Mouse (Mus musculus): ENCODE data around the gene Hsdl2. TPM values are rescaled to one million over a fixed set of nuclear protein-coding genes. Genes with fewer than 3 reads are reported as not detected.

The Hsdl2 gene
- polyA plus RNA-seq, 1 experiment from 2014 or later: 54.0 TPM

DNA sequence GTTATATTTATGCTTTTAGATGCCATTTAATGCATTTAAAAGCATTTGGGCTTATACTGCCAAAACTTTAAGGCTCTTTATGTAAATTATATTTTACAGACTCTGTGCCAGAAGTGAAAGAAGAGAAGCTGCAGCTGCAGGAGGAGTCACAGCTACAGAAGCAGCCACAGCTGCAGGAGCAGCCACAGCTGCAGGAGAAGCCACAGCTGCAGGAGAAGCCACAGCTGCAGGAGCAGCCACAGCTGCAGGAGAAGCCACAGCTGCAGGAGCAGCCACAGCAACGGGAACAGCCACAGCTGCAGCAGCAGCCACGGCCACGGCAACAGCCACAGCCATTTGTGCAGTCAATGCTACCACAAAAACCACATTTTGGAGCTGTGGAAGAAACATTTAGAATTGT lies 29.0 kb downstream of the Hsdl2 start:
- ATAC-seq (ENCODE audit: insufficient number of reproducible peaks, insufficient read depth, low FRiP score, low read depth): no peak
- H3K9ac ChIP-seq (ENCODE audit: low read length): no peak overlapping the region
- no peaks in the 10 kb centered on the region for H3K9me3 ChIP-seq (ENCODE audit: control insufficient read depth, low read length)
- H3K4me2 ChIP-seq (ENCODE audit: low read length): no peak overlapping the region
- no peak overlapping the region for H3K4me3 ChIP-seq (ENCODE audit: control insufficient read depth in 1 of 2, insufficient read depth in 1 of 2, low read depth in 1 of 2, low read length in 2 of 2)
- 83% methylated on average over 3 of the region's 3 CpGs for WGBS
- peaks cover 33% of the 10 kb centered on the region for H3K36me3 ChIP-seq (ENCODE audit: control insufficient read depth, insufficient read depth, low read length)
- H3K27me3 ChIP-seq (ENCODE audit: control insufficient read depth, insufficient read depth, low read length): no peaks in the 10 kb centered on the region
- H3K4me1 ChIP-seq (ENCODE audit: control insufficient read depth in 2 of 2, insufficient read depth in 2 of 2, low read length in 2 of 2): no peaks in the 10 kb centered on the region
- no peak overlapping the region for H3K27ac ChIP-seq (replicated peaks in 1 of 2; ENCODE audit: control insufficient read depth in 1 of 2, insufficient read depth in 1 of 2, low read depth in 2 of 2, low read length in 2 of 2)

DNA sequence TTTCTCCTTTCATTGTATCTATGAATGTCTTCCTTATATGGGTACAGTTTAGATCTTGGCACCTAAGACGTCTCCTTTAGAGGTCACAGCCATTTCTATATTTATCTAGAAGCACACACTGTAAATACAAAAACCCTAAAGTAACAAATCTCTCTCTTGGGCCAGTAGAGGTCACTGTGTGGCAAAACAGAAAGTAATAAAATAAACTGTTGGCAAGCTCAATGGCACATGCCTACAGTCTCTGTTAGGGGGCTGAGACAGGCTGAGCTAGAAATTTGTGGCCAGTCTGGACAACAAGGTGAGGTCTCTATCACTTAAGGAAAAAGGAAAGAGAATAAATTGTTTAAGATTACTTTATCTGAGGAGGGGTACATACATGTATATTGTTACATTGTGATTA lies 33.6 kb downstream of the Hsdl2 start:
- Histone ChIP-seq H3K27me3 (ENCODE audit: control insufficient read depth, insufficient read depth, low read length) (no peaks in the 10 kb centered on the region), H3K9ac (ENCODE audit: low read length) (no peak overlapping the region), H3K4me3 (ENCODE audit: control insufficient read depth in 1 of 2, insufficient read depth in 1 of 2, low read depth in 1 of 2, low read length in 2 of 2) (no peak overlapping the region), H3K4me2 (ENCODE audit: low read length) (no peak overlapping the region), H3K36me3 (ENCODE audit: control insufficient read depth, insufficient read depth, low read length) (peaks cover 40% of the 10 kb centered on the region), H3K4me1 (ENCODE audit: control insufficient read depth in 2 of 2, insufficient read depth in 2 of 2, low read length in 2 of 2) (no peaks in the 10 kb centered on the region), H3K9me3 (ENCODE audit: control insufficient read depth, low read length) (no peaks in the 10 kb centered on the region), H3K27ac (replicated peaks in 1 of 2; ENCODE audit: control insufficient read depth in 1 of 2, insufficient read depth in 1 of 2, low read depth in 2 of 2, low read length in 2 of 2) (0 out of 4 replicates have a peak overlapping the region, but pooled peaks of 1 of the 2 experiments have one; percentile 1)
- WGBS: 3% methylated on average over 1 of the region's 1 CpGs
- no peak for ATAC-seq (ENCODE audit: insufficient number of reproducible peaks, insufficient read depth, low FRiP score, low read depth)

DNA sequence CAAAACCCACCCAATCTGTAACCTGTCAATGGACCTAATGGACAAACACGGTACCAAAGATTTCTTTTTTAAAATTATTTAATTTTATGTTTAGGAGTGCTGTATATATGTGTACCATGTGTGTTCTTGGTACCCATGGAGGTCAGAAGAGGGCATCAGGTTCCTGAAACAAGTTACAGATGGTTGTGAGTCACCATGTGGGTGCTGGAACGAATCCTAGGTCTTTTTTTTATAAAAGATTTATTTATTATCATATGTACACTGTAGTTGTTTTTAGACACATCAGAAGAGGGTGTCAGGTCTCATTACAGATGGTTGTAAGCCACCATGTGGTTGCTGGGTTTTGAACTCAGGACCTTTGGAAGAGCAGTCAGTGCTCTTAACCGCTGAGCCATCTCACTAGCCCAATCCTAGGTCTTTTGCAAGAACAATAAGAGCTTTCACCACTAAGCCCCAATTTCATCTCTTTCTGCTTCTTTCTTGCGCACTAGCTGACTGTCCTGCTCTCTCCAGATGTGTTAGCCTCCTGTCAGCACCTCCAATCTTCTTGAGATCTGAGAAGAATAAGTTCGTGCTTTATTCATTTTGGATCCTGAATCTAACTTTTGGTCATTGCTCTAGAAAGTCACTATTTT lies 38.4 kb downstream of the Hsdl2 start:
- Histone ChIP-seq H3K27me3 (ENCODE audit: control insufficient read depth, insufficient read depth, low read length) (no peaks in the 10 kb centered on the region), H3K4me2 (ENCODE audit: low read length) (no peak overlapping the region), H3K36me3 (ENCODE audit: control insufficient read depth, insufficient read depth, low read length) (peaks cover 15% of the 10 kb centered on the region), H3K4me3 (ENCODE audit: control insufficient read depth in 1 of 2, insufficient read depth in 1 of 2, low read depth in 1 of 2, low read length in 2 of 2) (no peak overlapping the region), H3K27ac (replicated peaks in 1 of 2; ENCODE audit: control insufficient read depth in 1 of 2, insufficient read depth in 1 of 2, low read depth in 2 of 2, low read length in 2 of 2) (no peak overlapping the region), H3K4me1 (ENCODE audit: control insufficient read depth in 2 of 2, insufficient read depth in 2 of 2, low read length in 2 of 2) (no peaks in the 10 kb centered on the region), H3K9ac (ENCODE audit: low read length) (no peak overlapping the region), H3K9me3 (ENCODE audit: control insufficient read depth, low read length) (peaks cover 5% of the 10 kb centered on the region; the same call in 1 of the 2 replicates)
- 86% methylated on average over 5 of the region's 5 CpGs for WGBS
- no peak for ATAC-seq (ENCODE audit: insufficient number of reproducible peaks, insufficient read depth, low FRiP score, low read depth)

DNA sequence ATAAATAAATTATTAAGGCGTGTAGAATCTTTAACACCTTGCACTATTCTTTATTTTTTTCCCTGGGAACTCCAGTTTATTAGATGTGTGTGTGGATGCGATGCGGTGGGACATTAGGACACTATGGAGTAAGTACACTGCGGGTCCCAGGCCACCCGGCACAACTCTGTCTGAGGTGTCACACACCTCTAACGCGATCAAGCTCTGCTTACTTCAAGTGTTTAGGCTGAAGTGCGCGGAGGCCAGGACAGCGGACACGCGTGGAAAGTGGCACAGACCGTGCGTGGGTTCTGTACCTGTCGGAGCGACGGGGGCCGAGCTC lies 44.3 kb downstream of the Hsdl2 start:
- Histone ChIP-seq H3K4me2 (ENCODE audit: low read length) (peak overlapping the region; percentile 81), H3K27me3 (ENCODE audit: control insufficient read depth, insufficient read depth, low read length) (no peaks in the 10 kb centered on the region), H3K4me1 (ENCODE audit: control insufficient read depth in 2 of 2, insufficient read depth in 2 of 2, low read length in 2 of 2) (peaks cover 0 to 19% of the 10 kb centered on the region in 2 experiments; a peak in 2 of 4 replicates), H3K9ac (ENCODE audit: low read length) (peak overlapping the region; percentile 94), H3K36me3 (ENCODE audit: control insufficient read depth, insufficient read depth, low read length) (no peaks in the 10 kb centered on the region), H3K9me3 (ENCODE audit: control insufficient read depth, low read length) (peaks cover 5% of the 10 kb centered on the region; the same call in 1 of the 2 replicates), H3K4me3 (ENCODE audit: control insufficient read depth in 1 of 2, insufficient read depth in 1 of 2, low read depth in 1 of 2, low read length in 2 of 2) (peak overlapping the region; percentile 74 to 96), H3K27ac (replicated peaks in 1 of 2; ENCODE audit: control insufficient read depth in 1 of 2, insufficient read depth in 1 of 2, low read depth in 2 of 2, low read length in 2 of 2) (peak overlapping the region; percentile 74 to 91)
- ATAC-seq (ENCODE audit: insufficient number of reproducible peaks, insufficient read depth, low FRiP score, low read depth): no peak
- under 1% methylated on average over 18 of the region's 18 CpGs for WGBS

DNA sequence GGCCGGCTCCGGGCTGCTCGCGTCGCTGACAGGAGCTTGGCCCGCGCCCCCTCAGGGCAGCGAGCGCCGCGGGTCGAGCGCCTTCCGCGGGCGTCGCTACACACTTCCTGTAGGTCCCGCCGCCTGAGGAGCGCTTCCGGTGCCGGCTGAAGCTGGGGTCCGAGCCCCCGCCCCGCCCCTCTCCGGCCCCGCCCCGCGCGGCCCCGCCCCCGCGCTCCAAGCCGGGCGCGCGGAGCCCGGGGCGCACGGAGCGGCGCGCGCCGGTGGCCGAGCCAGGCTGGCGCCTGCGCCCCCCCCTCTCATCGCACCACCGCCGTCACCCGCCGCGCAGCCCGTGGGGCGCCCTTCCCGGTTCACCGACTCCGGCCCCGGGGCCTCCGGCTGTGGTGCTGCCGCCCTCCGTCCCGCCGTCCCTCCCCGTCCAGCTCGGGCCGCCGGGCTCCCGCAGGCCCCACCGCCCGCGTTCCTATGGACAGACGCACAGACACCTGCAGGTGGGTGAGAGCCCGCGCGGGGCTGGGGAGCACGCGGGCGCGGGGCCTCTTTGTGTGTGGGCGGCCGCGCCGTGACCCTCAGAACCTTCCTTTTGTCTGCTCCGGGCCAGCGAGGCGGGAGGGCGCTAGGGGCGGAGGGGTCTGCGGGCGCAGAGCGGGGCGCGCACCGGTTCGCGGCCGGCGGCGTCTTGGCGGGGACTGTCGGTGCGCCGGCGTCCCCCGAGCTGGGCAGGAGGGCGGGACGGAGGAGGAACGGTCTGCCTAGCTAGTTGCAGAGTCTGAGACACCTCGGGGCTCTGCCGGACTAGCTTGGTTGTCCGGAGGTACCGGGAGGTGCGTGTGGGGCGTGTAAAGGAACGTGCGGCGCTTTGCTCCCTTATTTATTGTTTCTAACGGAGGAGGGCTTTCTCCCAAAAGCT lies 44.9 kb downstream of the Hsdl2 start, which contains the start of gene E130308A19Rik:
E130308A19Rik (plus strand) TSS at position 214 of the 913 bp plus-strand sequence.
- WGBS: under 1% methylated on average over 101 of the region's 120 CpGs
- peaks cover 0 to 19% of the 10 kb centered on the region in 2 experiments; a peak in 2 of 4 replicates for H3K4me1 ChIP-seq (ENCODE audit: control insufficient read depth in 2 of 2, insufficient read depth in 2 of 2, low read length in 2 of 2)
- peak within 1 kb of the TSS; percentile 81 for H3K4me2 ChIP-seq (ENCODE audit: low read length)
- peak within 1 kb of the TSS; percentile 94 for H3K9ac ChIP-seq (ENCODE audit: low read length)
- H3K36me3 ChIP-seq (ENCODE audit: control insufficient read depth, insufficient read depth, low read length): no peaks in the 10 kb centered on the region
- H3K27me3 ChIP-seq (ENCODE audit: control insufficient read depth, insufficient read depth, low read length): no peaks in the 10 kb centered on the region
- H3K4me3 ChIP-seq (ENCODE audit: control insufficient read depth in 1 of 2, insufficient read depth in 1 of 2, low read depth in 1 of 2, low read length in 2 of 2): peak within 1 kb of the TSS; percentile 74 to 96
- ATAC-seq (ENCODE audit: insufficient number of reproducible peaks, insufficient read depth, low FRiP score, low read depth): peak; percentile 94
- peak within 1 kb of the TSS; percentile 74 to 91 for H3K27ac ChIP-seq (replicated peaks in 1 of 2; ENCODE audit: control insufficient read depth in 1 of 2, insufficient read depth in 1 of 2, low read depth in 2 of 2, low read length in 2 of 2)
- H3K9me3 ChIP-seq (ENCODE audit: control insufficient read depth, low read length): peaks cover 5% of the 10 kb centered on the region; the same call in 1 of the 2 replicates

DNA sequence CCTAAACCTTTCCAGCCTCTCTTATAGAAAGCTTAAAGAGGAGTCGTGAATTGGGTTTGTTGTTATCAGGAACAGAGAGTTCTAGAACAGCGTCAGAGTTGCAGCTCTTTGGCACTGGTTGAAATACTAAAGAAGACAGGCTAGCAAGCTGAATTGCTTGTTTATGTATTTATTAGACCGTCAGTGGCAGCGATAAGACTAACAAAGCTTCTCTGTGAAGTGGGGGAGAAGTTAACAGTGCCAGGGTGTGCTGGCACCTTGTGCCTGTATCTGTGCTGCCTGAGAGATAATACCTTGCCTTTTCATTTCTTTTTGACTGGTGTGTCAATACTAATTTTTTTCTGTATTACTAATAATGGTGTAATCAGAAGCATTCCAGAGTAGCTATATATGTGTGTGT lies 46.9 kb downstream of the Hsdl2 start:
- H3K27me3 ChIP-seq (ENCODE audit: control insufficient read depth, insufficient read depth, low read length): no peaks in the 10 kb centered on the region
- no peak for ATAC-seq (ENCODE audit: insufficient number of reproducible peaks, insufficient read depth, low FRiP score, low read depth)
- 45% methylated on average over 4 of the region's 4 CpGs for WGBS
- no peaks in the 10 kb centered on the region for H3K9me3 ChIP-seq (ENCODE audit: control insufficient read depth, low read length)
- peaks cover 0 to 19% of the 10 kb centered on the region in 2 experiments; a peak in 2 of 4 replicates for H3K4me1 ChIP-seq (ENCODE audit: control insufficient read depth in 2 of 2, insufficient read depth in 2 of 2, low read length in 2 of 2)
- H3K9ac ChIP-seq (ENCODE audit: low read length): no peak overlapping the region
- no peak overlapping the region for H3K4me3 ChIP-seq (ENCODE audit: control insufficient read depth in 1 of 2, insufficient read depth in 1 of 2, low read depth in 1 of 2, low read length in 2 of 2)
- H3K27ac ChIP-seq (replicated peaks in 1 of 2; ENCODE audit: control insufficient read depth in 1 of 2, insufficient read depth in 1 of 2, low read depth in 2 of 2, low read length in 2 of 2): no peak overlapping the region
- H3K36me3 ChIP-seq (ENCODE audit: control insufficient read depth, insufficient read depth, low read length): no peaks in the 10 kb centered on the region
- H3K4me2 ChIP-seq (ENCODE audit: low read length): no peak overlapping the region

DNA sequence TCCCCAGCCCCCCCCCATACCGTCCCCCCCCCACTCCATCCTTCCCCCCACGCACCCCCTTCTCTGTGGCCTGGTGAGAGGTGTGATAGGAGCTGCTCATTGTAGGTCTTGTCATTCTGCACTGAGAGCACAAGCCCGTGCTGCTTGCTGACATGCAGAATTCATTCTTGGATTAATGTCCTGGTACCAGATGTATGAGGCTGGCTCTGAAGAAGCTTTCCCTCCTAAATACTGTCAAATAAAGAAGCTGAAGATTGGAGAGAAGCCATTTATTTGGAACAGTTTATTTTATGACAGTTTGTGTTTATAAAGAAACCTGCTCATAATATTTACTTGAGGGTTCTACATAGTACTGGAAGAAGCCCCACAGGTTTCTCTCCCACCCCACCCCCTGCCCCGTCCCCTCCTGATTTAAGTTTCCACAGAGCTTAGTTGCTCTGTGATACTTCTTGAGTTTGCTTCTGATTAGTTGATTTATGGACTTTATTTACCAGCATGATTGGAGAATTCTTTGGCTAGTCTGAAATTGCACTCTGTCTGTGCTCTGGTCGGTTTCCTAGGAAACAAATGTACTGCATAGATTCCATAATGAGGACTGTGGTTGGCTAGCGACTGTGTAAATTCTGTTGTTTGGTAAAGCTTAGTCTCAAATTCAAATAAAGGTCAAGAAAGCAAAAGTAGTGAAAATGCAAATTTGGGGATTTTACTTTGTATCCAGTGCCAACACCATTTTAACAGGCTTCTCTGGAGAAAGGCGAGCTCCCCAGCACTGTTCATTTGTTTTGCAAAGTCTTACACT lies 47.9 kb downstream of the Hsdl2 start:
- H3K4me3 ChIP-seq (ENCODE audit: control insufficient read depth in 1 of 2, insufficient read depth in 1 of 2, low read depth in 1 of 2, low read length in 2 of 2): no peak overlapping the region
- H3K27ac ChIP-seq (replicated peaks in 1 of 2; ENCODE audit: control insufficient read depth in 1 of 2, insufficient read depth in 1 of 2, low read depth in 2 of 2, low read length in 2 of 2): no peak overlapping the region
- no peak for ATAC-seq (ENCODE audit: insufficient number of reproducible peaks, insufficient read depth, low FRiP score, low read depth)
- H3K4me1 ChIP-seq (ENCODE audit: control insufficient read depth in 2 of 2, insufficient read depth in 2 of 2, low read length in 2 of 2): peaks cover 0 to 19% of the 10 kb centered on the region in 2 experiments; a peak in 2 of 4 replicates
- no peaks in the 10 kb centered on the region for H3K36me3 ChIP-seq (ENCODE audit: control insufficient read depth, insufficient read depth, low read length)
- no peaks in the 10 kb centered on the region for H3K9me3 ChIP-seq (ENCODE audit: control insufficient read depth, low read length)
- no peak overlapping the region for H3K4me2 ChIP-seq (ENCODE audit: low read length)
- H3K27me3 ChIP-seq (ENCODE audit: control insufficient read depth, insufficient read depth, low read length): no peaks in the 10 kb centered on the region
- H3K9ac ChIP-seq (ENCODE audit: low read length): no peak overlapping the region
- WGBS: 42% methylated on average over 7 of the region's 7 CpGs
